Mouse (Mus musculus): ENCODE measurements around the gene Ttll3. TPM values are rescaled to one million over a fixed set of nuclear protein-coding genes. Genes with fewer than 3 reads are reported as not detected.

The Ttll3 gene
- total and polyA plus RNA-seq, 3 experiments: 5.7 to 11.2 TPM; not detected in 1

DNA sequence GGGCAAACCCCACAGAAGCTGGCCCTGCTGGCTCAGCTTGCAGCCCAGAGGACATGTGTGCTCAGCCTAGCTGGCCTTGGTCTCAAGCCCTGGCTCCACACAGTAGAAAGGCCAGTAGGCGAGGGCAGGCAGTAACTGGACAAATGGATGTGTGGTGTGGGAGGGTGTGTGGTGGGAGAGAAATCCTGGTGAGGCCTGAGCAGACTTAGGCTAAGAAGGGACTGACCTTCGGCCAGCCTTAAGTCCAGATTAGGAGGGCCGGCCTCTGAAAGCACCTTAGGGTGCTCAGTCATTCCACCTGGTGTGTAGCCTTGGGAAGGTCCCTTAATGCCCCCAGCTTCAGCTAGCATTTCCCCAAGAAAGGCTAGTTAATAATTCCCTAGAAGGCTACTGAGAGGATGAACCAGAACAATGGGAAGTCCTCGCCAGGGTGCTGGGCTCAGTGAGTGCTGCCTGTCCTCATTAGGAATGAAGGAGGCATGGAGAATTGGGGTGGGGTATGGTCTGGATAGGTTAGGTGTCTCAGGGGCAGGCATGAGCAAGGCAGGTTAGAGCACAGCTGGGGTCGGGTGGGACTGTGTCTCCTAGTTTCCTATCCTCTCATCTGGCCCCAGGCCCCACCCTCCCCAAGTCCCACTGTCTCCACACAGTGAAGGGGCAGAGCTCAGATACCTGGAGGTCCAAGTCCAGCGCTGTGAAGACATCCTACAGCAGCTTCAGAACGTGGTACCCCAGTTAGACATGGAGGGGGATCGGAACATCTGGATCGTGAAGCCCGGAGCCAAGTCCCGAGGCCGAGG is 15.8 kb downstream of the Ttll3 start:
- no peak overlapping the region for H3K4me3 ChIP-seq (ENCODE audit: control insufficient read depth in 1 of 2, insufficient read depth in 1 of 2, low read depth in 2 of 2, low read length in 2 of 2)
- H3K9me3 ChIP-seq (replicated peaks; ENCODE audit: insufficient read depth, low read length): no peaks in the 10 kb centered on the region
- H3K27me3 ChIP-seq (ENCODE audit: control insufficient read depth in 1 of 2, insufficient read depth in 2 of 2, low read length in 2 of 2): no peaks in the 10 kb centered on the region
- no peak overlapping the region for H3K9ac ChIP-seq (ENCODE audit: control insufficient read depth, low read depth, low read length, poor library complexity, severe bottlenecking)
- H3K4me1 ChIP-seq (ENCODE audit: control insufficient read depth in 1 of 2, insufficient read depth in 2 of 2, low read length in 2 of 2): no peaks in the 10 kb centered on the region
- DNase-seq (ENCODE audit: low read depth, low spot score): no peak
- TF ChIP-seq KAT2A (conservative IDR thresholded peaks at IDR 0.05; ENCODE audit: low read depth, low read length) (no peak), MYB (IDR thresholded peaks at IDR 0.05; ENCODE audit: low read depth, low read length) (no peak), RCOR1 (IDR thresholded peaks at IDR 0.05; ENCODE audit: low read depth, low read length) (no peak)
- no peaks in the 10 kb centered on the region for H3K79me2 ChIP-seq (ENCODE audit: control insufficient read depth, insufficient read depth, low read length, poor library complexity)
- no peaks in the 10 kb centered on the region; a peak in 1 of 4 replicates for H3K36me3 ChIP-seq (ENCODE audit: control insufficient read depth in 1 of 2, insufficient read depth in 2 of 2, low read length in 2 of 2)
- H3K27ac ChIP-seq (ENCODE audit: control insufficient read depth, low read depth, low read length): no peak overlapping the region

DNA sequence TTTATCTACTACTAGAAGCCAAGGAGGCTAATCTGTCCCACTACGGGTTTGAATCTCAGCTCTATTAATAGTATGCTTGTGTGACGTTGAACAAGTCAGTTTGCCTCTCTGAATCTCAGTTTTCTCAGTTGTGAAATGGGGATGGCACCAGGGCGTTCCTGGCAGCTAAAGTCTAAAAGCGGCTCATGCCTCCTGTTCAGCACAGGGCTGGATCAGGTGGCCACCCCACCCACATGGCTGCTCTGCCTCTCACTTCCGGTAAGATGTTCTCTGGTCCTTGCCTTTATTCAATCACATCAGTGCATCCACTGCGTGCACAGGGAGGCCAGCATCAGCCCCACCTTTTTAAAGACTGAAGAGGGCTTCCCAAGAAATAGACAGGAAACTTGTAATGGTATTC is 16.4 kb downstream of the Ttll3 start:
- H3K4me3 ChIP-seq (ENCODE audit: control insufficient read depth in 1 of 2, insufficient read depth in 1 of 2, low read depth in 2 of 2, low read length in 2 of 2): no peak overlapping the region
- no peak overlapping the region for H3K27ac ChIP-seq (ENCODE audit: control insufficient read depth, low read depth, low read length)
- no peaks in the 10 kb centered on the region for H3K9me3 ChIP-seq (replicated peaks; ENCODE audit: insufficient read depth, low read length)
- H3K36me3 ChIP-seq (ENCODE audit: control insufficient read depth in 1 of 2, insufficient read depth in 2 of 2, low read length in 2 of 2): no peaks in the 10 kb centered on the region; a peak in 1 of 4 replicates
- H3K27me3 ChIP-seq (ENCODE audit: control insufficient read depth in 1 of 2, insufficient read depth in 2 of 2, low read length in 2 of 2): no peaks in the 10 kb centered on the region
- H3K79me2 ChIP-seq (ENCODE audit: control insufficient read depth, insufficient read depth, low read length, poor library complexity): no peaks in the 10 kb centered on the region
- DNase-seq (ENCODE audit: low read depth, low spot score): no peak
- no peak overlapping the region for H3K9ac ChIP-seq (ENCODE audit: control insufficient read depth, low read depth, low read length, poor library complexity, severe bottlenecking)
- H3K4me1 ChIP-seq (ENCODE audit: control insufficient read depth in 1 of 2, insufficient read depth in 2 of 2, low read length in 2 of 2): no peaks in the 10 kb centered on the region
- TF ChIP-seq USF2 (IDR thresholded peaks at IDR 0.05; ENCODE audit: borderline replicate concordance in 1 of 2, insufficient read depth in 1 of 2, low read depth in 1 of 2, low read length in 2 of 2) (no peak), POLR2AphosphoS5 (IDR thresholded peaks at IDR 0.05; ENCODE audit: borderline replicate concordance, low read depth, low read length) (no peak), KAT2A (conservative IDR thresholded peaks at IDR 0.05; ENCODE audit: low read depth, low read length) (no peak), CHD2 (IDR thresholded peaks at IDR 0.05; ENCODE audit: low read length) (no peak), ZNF384 (IDR thresholded peaks at IDR 0.05; ENCODE audit: low read depth, low read length) (no peak), ZKSCAN1 (IDR thresholded peaks at IDR 0.05; ENCODE audit: low read depth, low read length) (no peak), HCFC1 (IDR thresholded peaks at IDR 0.05; ENCODE audit: low read depth, low read length) (no peak), SMC3 (IDR thresholded peaks at IDR 0.05; ENCODE audit: low read depth, low read length) (no peak), SIN3A (IDR thresholded peaks at IDR 0.05; ENCODE audit: low read length) (no peak), MEF2A (IDR thresholded peaks at IDR 0.05; ENCODE audit: extremely low read depth, insufficient replicate concordance, low read depth, low read length, poor library complexity, severe bottlenecking) (no peak), E2F4 (IDR thresholded peaks at IDR 0.05; ENCODE audit: borderline replicate concordance, low read depth, low read length) (no peak), MAX (IDR thresholded peaks at IDR 0.05; ENCODE audit: low read length) (no peak), ZMIZ1 (IDR thresholded peaks at IDR 0.05; ENCODE audit: low read depth, low read length) (no peak), CHD1 (IDR thresholded peaks at IDR 0.05; ENCODE audit: low read depth, low read length) (no peak), NRF1 (IDR thresholded peaks at IDR 0.05; ENCODE audit: insufficient read depth, low read depth, low read length, poor library complexity, severe bottlenecking) (no peak), MAZ (IDR thresholded peaks at IDR 0.05; ENCODE audit: low read depth, low read length) (no peak), NELFE (IDR thresholded peaks at IDR 0.05; ENCODE audit: low read depth, low read length) (no peak), RAD21 (IDR thresholded peaks at IDR 0.05; ENCODE audit: low read depth, low read length) (no peak)
